Mouse (Mus musculus): ENCODE results near the gene Celsr1.

DNA sequence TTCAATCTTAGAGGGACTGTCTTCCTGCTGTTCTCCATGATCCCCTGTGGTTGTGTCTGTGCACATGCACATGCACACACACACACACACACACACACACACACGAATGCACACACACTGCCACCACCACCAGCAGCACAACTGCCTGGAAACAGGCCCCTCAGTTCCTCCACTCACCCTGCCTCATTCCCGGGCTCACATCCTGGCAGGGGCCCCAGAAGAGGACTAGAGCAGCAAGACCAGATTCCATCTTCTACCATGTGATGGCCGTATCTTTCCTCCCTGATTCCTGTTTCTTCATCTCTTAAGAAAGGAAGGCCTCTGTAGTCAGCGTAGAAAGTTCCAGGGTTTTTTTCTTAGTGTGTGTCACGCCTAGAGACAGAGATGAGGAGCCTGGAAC lies 45.9 kb upstream of the Celsr1 start:
- TF ChIP-seq CTCF (IDR thresholded peaks at IDR 0.05; ENCODE audit: low read depth) (no peak), EP300 (optimal IDR thresholded peaks at IDR 0.05) (no peak)

All from stomach, postnatal 0 days (tissue).